In genomic region chr8:116951369-116951768, GRCm38 (mm10) we compare ENCODE assay signal across 9 mouse cellular contexts. TPM values are rescaled to one million over a fixed set of nuclear protein-coding genes. Genes with fewer than 3 reads are reported as not detected.
DNase-seq lines count a peak whose midpoint lies in the region; ATAC-seq and TF ChIP-seq lines count a peak whose summit lies in the region.
"Had no signal": no experiment of that assay in that cellular context is flagged by ENCODE, and none has a peak within 500 bp of the region (broad histone marks: within the 10 kb centered on the region; RNA-seq: fewer than 3 reads in every experiment).

No protein-coding gene starts in this region.

- 49% methylated on average over 5 of the region's 5 CpGs for WGBS in heart, embryonic 13.5 days
- 39% methylated on average over 5 of the region's 5 CpGs for WGBS in intestine, postnatal 0 days
- 30% methylated on average over 5 of the region's 5 CpGs for WGBS in lung, postnatal 0 days
- WGBS in liver, postnatal 0 days (ENCODE audit: insufficient replicate concordance) = 63% methylated on average over 5 of the region's 5 CpGs

- TF ChIP-seq CTCF in intestine, postnatal 0 days (IDR thresholded peaks at IDR 0.05; ENCODE audit: low read depth) = no peak
- TF ChIP-seq CTCF in lung, postnatal 0 days (IDR thresholded peaks at IDR 0.05) = no peak
- TF ChIP-seq CTCF in liver, postnatal 0 days (IDR thresholded peaks at IDR 0.05; ENCODE audit: low read depth) = no peak

- 0 out of 2 replicates have a peak, but pooled peaks have one; percentile 32 for ATAC-seq in heart, embryonic 13.5 days (ENCODE audit: extremely low read depth, insufficient number of reproducible peaks, low FRiP score, low TSS enrichment)
- peak; percentile 56; the same call in 1 of the 2 replicates for ATAC-seq in intestine, postnatal 0 days
- peak; percentile 91 for ATAC-seq in lung, postnatal 0 days
- no peak for ATAC-seq in liver, postnatal 0 days

- peaks cover 38% of the 10 kb centered on the region for H3K4me1 ChIP-seq in heart, embryonic 13.5 days
- no peaks in the 10 kb centered on the region for H3K4me1 ChIP-seq in intestine, postnatal 0 days (replicated peaks; ENCODE audit: control insufficient read depth, insufficient read depth, low read length)
- H3K4me1 ChIP-seq in lung, postnatal 0 days (ENCODE audit: insufficient read depth, low read depth, low read length) = no peaks in the 10 kb centered on the region; the same call in 1 of the 2 replicates
- H3K4me1 ChIP-seq in liver, postnatal 0 days (ENCODE audit: insufficient read depth) = peaks cover 12% of the 10 kb centered on the region

- H3K27ac ChIP-seq in heart, embryonic 13.5 days (replicated peaks) = 0 out of 2 replicates have a peak overlapping the region, but pooled peaks have one; percentile 2
- no peak overlapping the region for H3K27ac ChIP-seq in intestine, postnatal 0 days (ENCODE audit: low read depth, low read length)
- peak overlapping the region; percentile 51; the same call in 1 of the 2 replicates for H3K27ac ChIP-seq in lung, postnatal 0 days (ENCODE audit: low read length)
- H3K27ac ChIP-seq in liver, postnatal 0 days (ENCODE audit: low read depth) = no peak overlapping the region
- H3K27ac ChIP-seq: liver, embryonic 15.5 days had no signal

- DNase-seq in heart, adult 8-10 months (ENCODE audit: low spot score) = no peak
- DNase-seq in Muller cell, postnatal 12 days (ENCODE audit: inconsistent ontology term) = peak; percentile 21
- peak; percentile 86 for DNase-seq in lung, postnatal 0 days (ENCODE audit: low spot score)
- DNase-seq in liver, postnatal 0 days = no peak
- DNase-seq in gastrocnemius, postnatal 10 days = no peak
- DNase-seq in embryo, embryonic 10 days (ENCODE audit: low spot score) = no peak

- no peak overlapping the region for H3K4me2 ChIP-seq in heart, embryonic 13.5 days
- peak overlapping the region; percentile 17; the same call in 1 of the 2 replicates for H3K4me2 ChIP-seq in intestine, postnatal 0 days (replicated peaks; ENCODE audit: low read depth)
- H3K4me2 ChIP-seq in lung, postnatal 0 days (replicated peaks; ENCODE audit: low read depth, low read length) = no peak overlapping the region
- H3K4me2 ChIP-seq in liver, postnatal 0 days (ENCODE audit: low read depth, low read length) = no peak overlapping the region
- H3K4me2 ChIP-seq: liver, embryonic 15.5 days had no signal

- no peaks in the 10 kb centered on the region for H3K9me3 ChIP-seq in heart, embryonic 13.5 days
- no peaks in the 10 kb centered on the region for H3K9me3 ChIP-seq in intestine, postnatal 0 days (ENCODE audit: control insufficient read depth)
- H3K9me3 ChIP-seq in lung, postnatal 0 days (ENCODE audit: low read length) = no peaks in the 10 kb centered on the region
- no peaks in the 10 kb centered on the region for H3K9me3 ChIP-seq in liver, postnatal 0 days (ENCODE audit: low read length)
- H3K9me3 ChIP-seq: liver, embryonic 15.5 days had no signal

- no peak overlapping the region for H3K4me3 ChIP-seq in heart, embryonic 13.5 days
- H3K4me3 ChIP-seq in intestine, postnatal 0 days (ENCODE audit: low read depth, low read length) = no peak overlapping the region
- no peak overlapping the region for H3K4me3 ChIP-seq in lung, postnatal 0 days (ENCODE audit: low read depth, low read length)
- no peak overlapping the region for H3K4me3 ChIP-seq in liver, postnatal 0 days (ENCODE audit: low read depth, low read length)
- H3K4me3 ChIP-seq: liver, embryonic 15.5 days had no signal

- peak; percentile 51 for TF ChIP-seq EP300 in lung, postnatal 0 days (IDR thresholded peaks at IDR 0.05)
- TF ChIP-seq EP300 in liver, postnatal 0 days (IDR thresholded peaks at IDR 0.05; ENCODE audit: low read depth) = no peak

- no peak overlapping the region for H3K9ac ChIP-seq in heart, embryonic 13.5 days
- no peak overlapping the region for H3K9ac ChIP-seq in intestine, postnatal 0 days (ENCODE audit: low read depth, low read length)
- H3K9ac ChIP-seq in lung, postnatal 0 days (replicated peaks; ENCODE audit: low read depth) = no peak overlapping the region
- H3K9ac ChIP-seq in liver, postnatal 0 days (replicated peaks) = no peak overlapping the region
- H3K9ac ChIP-seq: liver, embryonic 15.5 days had no signal

- no peaks in the 10 kb centered on the region for H3K27me3 ChIP-seq in heart, embryonic 13.5 days (replicated peaks)
- no peaks in the 10 kb centered on the region for H3K27me3 ChIP-seq in intestine, postnatal 0 days (replicated peaks; ENCODE audit: control insufficient read depth, insufficient read depth, low read length)
- no peaks in the 10 kb centered on the region for H3K27me3 ChIP-seq in lung, postnatal 0 days (replicated peaks; ENCODE audit: insufficient read depth, low read length)
- H3K27me3 ChIP-seq in liver, postnatal 0 days (ENCODE audit: insufficient read depth, low read length) = no peaks in the 10 kb centered on the region
- H3K27me3 ChIP-seq: liver, embryonic 15.5 days had no signal

- peaks cover 36% of the 10 kb centered on the region for H3K36me3 ChIP-seq in heart, embryonic 13.5 days
- H3K36me3 ChIP-seq in intestine, postnatal 0 days (ENCODE audit: control insufficient read depth, insufficient read depth) = peaks cover 33% of the 10 kb centered on the region
- H3K36me3 ChIP-seq in lung, postnatal 0 days (ENCODE audit: insufficient read depth, low read length) = peaks cover 21% of the 10 kb centered on the region; the same call in 1 of the 2 replicates
- peaks cover 24% of the 10 kb centered on the region for H3K36me3 ChIP-seq in liver, postnatal 0 days (replicated peaks; ENCODE audit: insufficient read depth, low read length)

RNA-seq across cellular contexts. Expression of gene Atmin, which starts 8.2 kb away (rescaled TPM):
- polyA plus RNA-seq in heart, embryonic 13.5 days (2015; fragmentation: Nextera tagmentation; extraction: Ambion mirVana) = 8.0 and 8.8 TPM in 2 replicates
- total RNA-seq in heart, adult 8-10 months (2022) = 10 to 100 TPM; 15.9 to 18.0 (median 17.4) TPM
- 5.5 and 6.2 TPM in 2 replicates for polyA plus RNA-seq in intestine, postnatal 0 days (2015; fragmentation: Nextera tagmentation; extraction: Ambion mirVana)
- 8.7 and 9.7 TPM in 2 replicates for polyA plus RNA-seq in lung, postnatal 0 days (2015; fragmentation: Nextera tagmentation; extraction: Ambion mirVana)
- 2.9 and 3.1 TPM in 2 replicates for polyA plus RNA-seq in liver, postnatal 0 days (2015; fragmentation: Nextera tagmentation; extraction: Ambion mirVana)
- total RNA-seq in gastrocnemius, postnatal 10 days (2021) = 10 to 100 TPM; 12.0 to 14.5 TPM

RNA-seq across cellular contexts. Expression of gene 1700030J22Rik, which starts 27.4 kb away (rescaled TPM):
- 0.66 and 0.68 TPM in 2 replicates for polyA plus RNA-seq in heart, embryonic 13.5 days (2015; fragmentation: Nextera tagmentation; extraction: Ambion mirVana)
- under 1 TPM; 0.35 to 0.46 (median 0.39) TPM for total RNA-seq in heart, adult 8-10 months (2022)
- 0.34 and 0.46 TPM in 2 replicates for polyA plus RNA-seq in intestine, postnatal 0 days (2015; fragmentation: Nextera tagmentation; extraction: Ambion mirVana)
- polyA plus RNA-seq in lung, postnatal 0 days (2015; fragmentation: Nextera tagmentation; extraction: Ambion mirVana) = 2.6 TPM in 2 replicates
- polyA plus RNA-seq in liver, postnatal 0 days (2015; fragmentation: Nextera tagmentation; extraction: Ambion mirVana) = 0.33 TPM in 2 replicates
- under 1 TPM; 0.14 to 0.23 TPM for total RNA-seq in gastrocnemius, postnatal 10 days (2021)

RNA-seq across cellular contexts. Expression of gene Cenpn, which starts 29.8 kb away (rescaled TPM):
- 28.9 and 29.8 TPM in 2 replicates for polyA plus RNA-seq in heart, embryonic 13.5 days (2015; fragmentation: Nextera tagmentation; extraction: Ambion mirVana)
- total RNA-seq in heart, adult 8-10 months (2022) = under 1 TPM; 0.56 to 0.75 (median 0.63) TPM
- polyA plus RNA-seq in intestine, postnatal 0 days (2015; fragmentation: Nextera tagmentation; extraction: Ambion mirVana) = 4.7 and 5.7 TPM in 2 replicates
- 2.7 and 3.7 TPM in 2 replicates for polyA plus RNA-seq in lung, postnatal 0 days (2015; fragmentation: Nextera tagmentation; extraction: Ambion mirVana)
- polyA plus RNA-seq in liver, postnatal 0 days (2015; fragmentation: Nextera tagmentation; extraction: Ambion mirVana) = 10.6 and 11.8 TPM in 2 replicates
- 1 to 10 TPM; 3.1 to 5.2 TPM for total RNA-seq in gastrocnemius, postnatal 10 days (2021)

RNA-seq across cellular contexts. Expression of gene Cmc2, which starts 30.1 kb away (rescaled TPM):
- polyA plus RNA-seq in heart, embryonic 13.5 days (2015; fragmentation: Nextera tagmentation; extraction: Ambion mirVana) = 101 and 111 TPM in 2 replicates
- 10 to 100 TPM; 65.4 to 79.4 (median 70.2) TPM for total RNA-seq in heart, adult 8-10 months (2022)
- 50.7 and 58.0 TPM in 2 replicates for polyA plus RNA-seq in intestine, postnatal 0 days (2015; fragmentation: Nextera tagmentation; extraction: Ambion mirVana)
- polyA plus RNA-seq in lung, postnatal 0 days (2015; fragmentation: Nextera tagmentation; extraction: Ambion mirVana) = 28.6 and 36.6 TPM in 2 replicates
- 47.3 and 51.9 TPM in 2 replicates for polyA plus RNA-seq in liver, postnatal 0 days (2015; fragmentation: Nextera tagmentation; extraction: Ambion mirVana)
- 10 to 100 TPM; 22.2 to 24.1 TPM for total RNA-seq in gastrocnemius, postnatal 10 days (2021)

RNA-seq across cellular contexts. Expression of gene Gcsh, which starts 42.0 kb away (rescaled TPM):
- 78.4 and 91.5 TPM in 2 replicates for polyA plus RNA-seq in heart, embryonic 13.5 days (2015; fragmentation: Nextera tagmentation; extraction: Ambion mirVana)
- total RNA-seq in heart, adult 8-10 months (2022) = 10 to 100 TPM; 57.7 to 67.7 (median 62.0) TPM
- polyA plus RNA-seq in intestine, postnatal 0 days (2015; fragmentation: Nextera tagmentation; extraction: Ambion mirVana) = 91.8 and 93.7 TPM in 2 replicates
- 40.1 and 47.2 TPM in 2 replicates for polyA plus RNA-seq in lung, postnatal 0 days (2015; fragmentation: Nextera tagmentation; extraction: Ambion mirVana)
- 144 and 149 TPM in 2 replicates for polyA plus RNA-seq in liver, postnatal 0 days (2015; fragmentation: Nextera tagmentation; extraction: Ambion mirVana)
- 10 to 100 TPM; 44.7 to 52.5 TPM for total RNA-seq in gastrocnemius, postnatal 10 days (2021)

Comparison
In these comparisons a context has a peak if more than half of its experiments do, and no peak if none do; other contexts are left out.
1. H3K27ac ChIP-seq: peak in heart, embryonic 13.5 days (single experiment) and lung, postnatal 0 days (single experiment); none in intestine, postnatal 0 days (single experiment) and liver, postnatal 0 days (single experiment).
2. DNase-seq: peak in Muller cell, postnatal 12 days (single experiment) and lung, postnatal 0 days (single experiment); none in heart, adult 8-10 months (single experiment), liver, postnatal 0 days (single experiment), gastrocnemius, postnatal 10 days (single experiment) and embryo, embryonic 10 days (single experiment).